Mouse (Mus musculus) ES-Bruce4 (cell line): Measurements from ENCODE around the gene Ypel4. TPM values are rescaled to one million over a fixed set of nuclear protein-coding genes. Genes with fewer than 3 reads are reported as not detected.
"Not testable (repeated sequence)": the region's sequence is repeated elsewhere in the genome, so short reads cannot be mapped to it uniquely, and the experiment has no call there.

Experiments
- H3K27ac ChIP-seq: 2 replicates; pipeline ENCODE4 v1.5.1; 2012; ENCODE audit warnings: low read length, inconsistent platforms; ENCODE audit not compliant: insufficient read depth
- H3K27me3 ChIP-seq: 2 replicates; pipeline ENCODE4 v1.6.1; 2012; ENCODE audit warnings: mild to moderate bottlenecking, low read length, inconsistent platforms; ENCODE audit not compliant: control insufficient read depth, poor library complexity, insufficient read depth, severe bottlenecking
- H3K36me3 ChIP-seq: 2 replicates; pipeline ENCODE4 v1.6.1; 2012; ENCODE audit warnings: inconsistent platforms, mild to moderate bottlenecking, low read length, moderate library complexity; ENCODE audit not compliant: control insufficient read depth, poor library complexity, insufficient read depth, severe bottlenecking
- H3K4me1 ChIP-seq: one replicate; pipeline ENCODE4 v1.8.1; 2011; ENCODE audit warnings: low read length; ENCODE audit not compliant: control insufficient read depth, insufficient read depth
- H3K4me3 ChIP-seq: 2 replicates; pipeline ENCODE4 v1.5.1; 2011; ENCODE audit warnings: low read depth, mild to moderate bottlenecking, low read length
- H3K9ac ChIP-seq: 2 replicates; pipeline ENCODE4 v1.6.1; 2012; ENCODE audit warnings: low read depth, mild to moderate bottlenecking, inconsistent platforms; ENCODE audit not compliant: poor library complexity, severe bottlenecking
- H3K9me3 ChIP-seq: replicated peaks from 2 replicates; pipeline ENCODE4 v1.6.1; 2012; ENCODE audit warnings: mild to moderate bottlenecking, low read length, inconsistent platforms; ENCODE audit not compliant: control insufficient read depth, poor library complexity, insufficient read depth, severe bottlenecking
- CTCF ChIP-seq: IDR thresholded peaks from one replicate; pipeline ENCODE4 v1.8.1; 2011; ENCODE audit warnings: low read depth, low read length
- EP300 ChIP-seq: IDR thresholded peaks from 2 replicates; pipeline ENCODE4 v1.6.1; 2011; ENCODE audit warnings: low read depth, low read length; ENCODE audit not compliant: insufficient read depth
- POLR2A ChIP-seq: IDR thresholded peaks from one replicate; pipeline ENCODE4 v1.8.1; 2011; ENCODE audit warnings: low read length; ENCODE audit not compliant: insufficient read depth
- polyA plus RNA-seq: library from polyadenylated mRNA; stranded (reverse); fragments of >200 nt; gene quantifications from 2 replicates; pipeline ENCODE4 v1.2.4, GENCODE M21; 2011; ENCODE audit warnings: low read depth; ENCODE audit not compliant: missing spikeins, insufficient read depth, insufficient read length

The Ypel4 gene
- polyA plus RNA-seq, 1 experiment: 0.73 TPM

DNA sequence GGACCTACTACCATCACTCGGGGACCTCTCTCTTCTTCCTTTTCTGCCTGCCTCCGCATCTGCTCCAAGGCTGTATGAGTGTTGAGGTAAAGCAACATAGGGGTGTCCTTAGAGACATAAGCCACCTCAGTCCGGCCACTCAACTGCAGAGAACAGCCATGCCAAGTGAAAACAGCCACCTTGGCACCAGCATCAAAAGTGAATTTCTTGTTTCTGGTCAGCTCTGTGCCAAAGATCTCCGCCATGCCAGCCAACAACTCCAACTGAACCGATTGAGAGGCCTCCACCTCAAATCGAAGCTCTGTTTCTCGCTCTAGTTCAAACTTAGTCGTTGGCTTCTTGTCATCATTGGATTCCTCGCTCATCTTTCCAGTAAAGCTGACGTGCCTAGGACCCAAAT, 8.1 kb upstream of the Ypel4 start:
- Histone ChIP-seq H3K27ac (no peak overlapping the region), H3K4me1 (no peaks in the 10 kb centered on the region), H3K27me3 (no peaks in the 10 kb centered on the region), H3K36me3 (peaks cover 25% of the 10 kb centered on the region), H3K4me3 (no peak overlapping the region), H3K9me3 (no peaks in the 10 kb centered on the region), H3K9ac (peak overlapping the region; percentile 72; the same call in 1 of the 2 replicates)
- TF ChIP-seq POLR2A (no peak), CTCF (no peak), EP300 (no peak)

DNA sequence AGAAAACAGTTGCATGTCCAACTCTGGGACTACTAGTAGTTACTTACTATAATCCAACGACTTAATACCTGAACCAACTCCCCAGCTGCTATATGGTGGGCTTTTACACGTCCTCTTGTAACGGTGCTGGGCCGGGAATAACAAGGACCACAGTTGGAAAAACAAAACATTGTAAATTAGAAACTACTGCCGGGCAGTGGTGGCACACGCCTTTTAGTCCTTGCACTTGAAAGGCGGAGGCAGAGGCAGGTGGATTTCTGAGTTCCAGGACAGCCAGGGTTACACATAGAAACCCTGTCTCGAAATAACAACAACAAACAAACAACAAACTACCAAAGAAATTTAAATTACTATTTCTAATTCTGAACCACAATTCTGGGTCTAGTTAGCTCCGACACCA, 7.1 kb upstream of the Ypel4 start:
- Histone ChIP-seq H3K4me3 (peak overlapping the region; percentile 87), H3K36me3 (peaks cover 25% of the 10 kb centered on the region), H3K27ac (0 out of 2 replicates have a peak overlapping the region, but pooled peaks have one; percentile 15), H3K4me1 (no peaks in the 10 kb centered on the region), H3K9me3 (no peaks in the 10 kb centered on the region), H3K9ac (peak overlapping the region; percentile 72), H3K27me3 (no peaks in the 10 kb centered on the region)
- no peak for TF ChIP-seq EP300
- no peak for TF ChIP-seq CTCF
- no peak for TF ChIP-seq POLR2A

DNA sequence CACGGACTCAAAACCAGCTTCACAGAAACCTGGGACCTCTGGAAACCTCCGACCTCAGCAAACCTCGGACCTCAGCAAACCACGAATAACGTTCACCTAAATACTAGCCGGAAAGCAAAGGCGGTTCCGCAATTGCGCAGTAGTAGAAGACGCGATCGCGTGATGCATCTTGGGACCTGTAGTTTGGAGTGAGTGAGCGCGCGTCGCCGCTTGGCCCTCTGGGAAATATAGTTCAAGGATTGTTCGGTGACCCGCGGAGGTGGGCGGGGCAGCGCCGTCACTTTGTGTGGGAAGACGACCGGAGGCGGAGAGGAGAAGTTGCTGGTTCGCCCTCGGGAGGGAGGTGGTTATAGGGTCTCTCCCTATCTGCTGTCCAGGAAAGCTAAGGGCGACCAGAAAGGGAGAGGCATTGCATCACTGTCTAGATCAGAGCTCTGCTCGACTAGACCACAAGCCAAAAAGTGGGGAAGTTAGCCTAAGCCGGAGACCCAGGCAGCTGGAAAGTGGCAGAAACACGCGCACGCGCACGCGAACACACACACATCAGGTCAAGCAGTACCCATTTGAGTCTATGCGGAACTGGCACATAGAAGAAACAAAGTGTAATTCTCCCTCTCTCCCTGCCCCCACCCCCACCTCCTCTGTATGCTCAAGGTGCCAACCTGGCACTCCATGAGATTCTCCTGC, 6.5 kb upstream of the Ypel4 start, which contains the start of gene Clp1:
Gene Clp1, minus strand, starts transcription at position 179 of the 687 bp plus-strand sequence.
- H3K4me1 ChIP-seq: no peaks in the 10 kb centered on the region
- H3K9me3 ChIP-seq: no peaks in the 10 kb centered on the region
- H3K36me3 ChIP-seq: peaks cover 22% of the 10 kb centered on the region
- H3K27ac ChIP-seq: 0 out of 2 replicates have a peak within 1 kb of the TSS, but pooled peaks have one; percentile 15
- TF ChIP-seq POLR2A (peak; percentile 97), EP300 (no peak)
- peak within 1 kb of the TSS; percentile 89 for H3K4me3 ChIP-seq
- H3K27me3 ChIP-seq: no peaks in the 10 kb centered on the region
- peak within 1 kb of the TSS; percentile 72 for H3K9ac ChIP-seq

GRCm38 (mm10) chr2:84728191-84728590, 5.7 kb upstream of the Ypel4 start:
- not testable (repeated sequence) for H3K27ac ChIP-seq, H3K27me3 ChIP-seq, H3K9me3 ChIP-seq, H3K9ac ChIP-seq, H3K4me3 ChIP-seq, H3K4me1 ChIP-seq
- H3K36me3 ChIP-seq: peaks cover 19% of the 10 kb centered on the region

GRCm38 (mm10) chr2:84731206-84731605, 2.7 kb upstream of the Ypel4 start:
- H3K36me3 ChIP-seq: no peaks in the 10 kb centered on the region
- H3K9ac ChIP-seq: no peak overlapping the region
- H3K27me3 ChIP-seq: no peaks in the 10 kb centered on the region
- H3K4me3 ChIP-seq: no peak overlapping the region
- H3K4me1 ChIP-seq: no peaks in the 10 kb centered on the region
- H3K27ac ChIP-seq: no peak overlapping the region
- H3K9me3 ChIP-seq: no peaks in the 10 kb centered on the region
- TF ChIP-seq CTCF (no peak), EP300 (no peak), POLR2A (no peak)

DNA sequence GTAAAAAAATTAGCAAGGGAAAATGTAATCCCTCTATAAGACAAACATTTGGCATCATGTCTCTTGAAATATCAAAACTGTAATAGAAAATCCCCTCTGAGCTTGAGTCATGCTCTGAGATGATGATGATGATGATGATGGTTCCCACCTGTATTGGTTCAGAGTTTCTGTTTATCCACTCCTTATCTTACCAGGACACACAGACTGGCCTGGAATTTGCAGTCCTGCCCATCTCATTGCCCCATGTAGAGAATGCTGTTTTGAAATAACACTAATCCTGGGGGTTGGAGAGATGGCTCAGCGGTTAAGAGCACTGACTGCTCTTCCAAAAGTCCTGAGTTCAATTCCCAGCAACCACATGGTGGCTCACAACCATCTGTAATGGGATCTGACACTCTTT, 1.5 kb upstream of the Ypel4 start:
- H3K9me3 ChIP-seq: no peaks in the 10 kb centered on the region
- H3K27ac ChIP-seq: no peak overlapping the region
- H3K36me3 ChIP-seq: no peaks in the 10 kb centered on the region
- H3K4me1 ChIP-seq: no peaks in the 10 kb centered on the region
- no peaks in the 10 kb centered on the region for H3K27me3 ChIP-seq
- no peak overlapping the region for H3K4me3 ChIP-seq
- H3K9ac ChIP-seq: no peak overlapping the region
- TF ChIP-seq CTCF: no peak
- TF ChIP-seq EP300: no peak
- no peak for TF ChIP-seq POLR2A
